Comparison of ENCODE assay signal across 6 mouse cellular contexts in genomic region chr10:91092812-91093211, GRCm38 (mm10).
"Had no signal": no experiment of that assay in that cellular context is flagged by ENCODE, and none has a peak within 500 bp of the region (broad histone marks: within the 10 kb centered on the region; RNA-seq: fewer than 3 reads in every experiment).

No protein-coding gene starts in this region.

- DNase-seq: kidney, postnatal 14 days; left cerebral cortex, postnatal 4 days; lung, adult 18-20 months; right cerebral cortex, adult 18-20 months; right cerebral cortex, postnatal 25 days; thymus, postnatal 4 days had no signal
